Comparison of ENCODE assay signal across 8 mouse cellular contexts in genomic region chr9:123678327-123679105, GRCm38 (mm10). TPM values are rescaled to one million over a fixed set of nuclear protein-coding genes. Genes with fewer than 3 reads are reported as not detected.
A peak's percentile ranks its signal among the peaks of the same experiment; 100 is the strongest.
DNase-seq lines count a peak whose midpoint lies in the region; ATAC-seq and TF ChIP-seq lines count a peak whose summit lies in the region.

Ccr9 (plus strand) TSS chr9:123678439.
Slc6a20a (minus strand) TSS chr9:123678885.

- H3K4me3 ChIP-seq in embryonic facial prominence, embryonic 11.5 days (ENCODE audit: low read depth, low read length), result peak within 1 kb of the TSS; percentile 37
- peak within 1 kb of the TSS; percentile 51 for H3K4me3 ChIP-seq in hindbrain, embryonic 16.5 days (ENCODE audit: low read length)
- H3K4me3 ChIP-seq in liver, embryonic 11.5 days (ENCODE audit: low read depth, low read length), result peak within 1 kb of the TSS; percentile 56
- peak within 1 kb of the TSS; percentile 49 for H3K4me3 ChIP-seq in midbrain, postnatal 0 days (ENCODE audit: low read depth, low read length)

- H3K4me1 ChIP-seq in embryonic facial prominence, embryonic 11.5 days (ENCODE audit: control insufficient read depth, insufficient read depth, low read length), result 0 out of 2 replicates have a peak, but pooled peaks cover 3% of the 10 kb centered on the region
- H3K4me1 ChIP-seq in hindbrain, embryonic 16.5 days (ENCODE audit: control insufficient read depth, insufficient read depth, low read depth, low read length), result peaks cover 11% of the 10 kb centered on the region
- peaks cover 9% of the 10 kb centered on the region; the same call in 1 of the 2 replicates for H3K4me1 ChIP-seq in liver, embryonic 11.5 days (replicated peaks; ENCODE audit: control insufficient read depth, insufficient read depth, low read length)
- no peaks in the 10 kb centered on the region for H3K4me1 ChIP-seq in midbrain, postnatal 0 days (ENCODE audit: insufficient read depth, low read length)

- no peaks in the 10 kb centered on the region for H3K9me3 ChIP-seq in embryonic facial prominence, embryonic 11.5 days (replicated peaks; ENCODE audit: control insufficient read depth, low read length)
- H3K9me3 ChIP-seq in hindbrain, embryonic 16.5 days (ENCODE audit: control insufficient read depth, low read length), result no peaks in the 10 kb centered on the region
- no peaks in the 10 kb centered on the region for H3K9me3 ChIP-seq in liver, embryonic 11.5 days (ENCODE audit: control insufficient read depth, low read length)
- no peaks in the 10 kb centered on the region for H3K9me3 ChIP-seq in midbrain, postnatal 0 days (ENCODE audit: low read length)

- peaks cover 22% of the 10 kb centered on the region for H3K27me3 ChIP-seq in embryonic facial prominence, embryonic 11.5 days (ENCODE audit: control insufficient read depth, insufficient read depth, low read length)
- H3K27me3 ChIP-seq in hindbrain, embryonic 16.5 days (replicated peaks; ENCODE audit: control insufficient read depth, insufficient read depth, low read length), result peaks cover 22% of the 10 kb centered on the region
- H3K27me3 ChIP-seq in liver, embryonic 11.5 days (replicated peaks; ENCODE audit: control insufficient read depth, insufficient read depth, low read length), result peaks cover 53% of the 10 kb centered on the region
- peaks cover 12% of the 10 kb centered on the region; the same call in 1 of the 2 replicates for H3K27me3 ChIP-seq in midbrain, postnatal 0 days (ENCODE audit: insufficient read depth, low read length)

- DNase-seq in right cerebral cortex, postnatal 14 days, result peak; percentile 7
- no peak for DNase-seq in right cerebral cortex, postnatal 36 days (ENCODE audit: low spot score in 2 of 2)
- peak; percentile 13 for DNase-seq in embryonic facial prominence, embryonic 11.5 days (ENCODE audit: low spot score)
- DNase-seq in liver, embryonic 11.5 days (ENCODE audit: low spot score), result peak; percentile 56
- DNase-seq in midbrain, postnatal 0 days (ENCODE audit: low spot score), result no peak
- DNase-seq in thymus, postnatal 4 days, result peak; percentile 46
- no peak for DNase-seq in layer of hippocampus, adult 9-10 months (ENCODE audit: low spot score)

- under 1% methylated on average over 68 of the region's 73 CpGs for WGBS in embryonic facial prominence, embryonic 11.5 days
- under 1% methylated on average over 72 of the region's 73 CpGs for WGBS in hindbrain, embryonic 16.5 days
- WGBS in liver, embryonic 11.5 days, result 2% methylated on average over 73 of the region's 73 CpGs
- under 1% methylated on average over 72 of the region's 73 CpGs for WGBS in midbrain, postnatal 0 days

- no peak for TF ChIP-seq CTCF in midbrain, postnatal 0 days (IDR thresholded peaks at IDR 0.05)

- H3K36me3 ChIP-seq in embryonic facial prominence, embryonic 11.5 days (replicated peaks; ENCODE audit: control insufficient read depth, insufficient read depth, low read depth, low read length), result no peaks in the 10 kb centered on the region
- H3K36me3 ChIP-seq in hindbrain, embryonic 16.5 days (ENCODE audit: control insufficient read depth, insufficient read depth, low read length), result no peaks in the 10 kb centered on the region
- no peaks in the 10 kb centered on the region for H3K36me3 ChIP-seq in liver, embryonic 11.5 days (ENCODE audit: control insufficient read depth, insufficient read depth, low read length)
- H3K36me3 ChIP-seq in midbrain, postnatal 0 days (ENCODE audit: insufficient read depth, low read length), result no peaks in the 10 kb centered on the region

- peak within 1 kb of the TSS; percentile 25; the same call in 1 of the 2 replicates for H3K9ac ChIP-seq in embryonic facial prominence, embryonic 11.5 days (replicated peaks; ENCODE audit: low read length)
- peak within 1 kb of the TSS; percentile 57 for H3K9ac ChIP-seq in hindbrain, embryonic 16.5 days (ENCODE audit: low read depth, low read length)
- peak within 1 kb of the TSS; percentile 54 for H3K9ac ChIP-seq in liver, embryonic 11.5 days (ENCODE audit: low read depth, low read length)
- peak within 1 kb of the TSS; percentile 54 for H3K9ac ChIP-seq in midbrain, postnatal 0 days (replicated peaks; ENCODE audit: low read length, poor library complexity, severe bottlenecking)

- H3K27ac ChIP-seq in embryonic facial prominence, embryonic 11.5 days (replicated peaks; ENCODE audit: low read depth, low read length), result no peak within 1 kb of the TSS
- H3K27ac ChIP-seq in hindbrain, embryonic 16.5 days (ENCODE audit: low read depth, low read length), result no peak within 1 kb of the TSS
- no peak within 1 kb of the TSS for H3K27ac ChIP-seq in liver, embryonic 11.5 days (ENCODE audit: low read depth, low read length)
- no peak within 1 kb of the TSS; the same call in 1 of the 2 replicates for H3K27ac ChIP-seq in midbrain, postnatal 0 days (ENCODE audit: low read depth, low read length)

- peak within 1 kb of the TSS; percentile 80 for H3K4me2 ChIP-seq in embryonic facial prominence, embryonic 11.5 days (ENCODE audit: low read depth, low read length)
- peak within 1 kb of the TSS; percentile 89 for H3K4me2 ChIP-seq in hindbrain, embryonic 16.5 days (ENCODE audit: low read length)
- H3K4me2 ChIP-seq in liver, embryonic 11.5 days, result peak within 1 kb of the TSS; percentile 93
- peak within 1 kb of the TSS; percentile 84 for H3K4me2 ChIP-seq in midbrain, postnatal 0 days (ENCODE audit: low read depth, low read length, poor library complexity, severe bottlenecking)

- peak; percentile 56; the same call in 1 of the 2 replicates for ATAC-seq in embryonic facial prominence, embryonic 11.5 days (replicated peaks; ENCODE audit: insufficient number of reproducible peaks, low FRiP score, low TSS enrichment, low read depth)
- ATAC-seq in hindbrain, embryonic 16.5 days, result peak; percentile 77
- peak; percentile 81 for ATAC-seq in liver, embryonic 11.5 days (replicated peaks; ENCODE audit: low FRiP score)
- ATAC-seq in midbrain, postnatal 0 days (ENCODE audit: low FRiP score), result peak; percentile 34; the same call in 1 of the 2 replicates

RNA-seq across cellular contexts. Expression of gene Ccr9, which starts in this region (rescaled TPM):
- polyA plus RNA-seq in embryonic facial prominence, embryonic 11.5 days (2014; fragmentation: Nextera tagmentation; extraction: Ambion mirVana), result 0.14 TPM in 1 of 2 replicates, not detected in the other
- polyA plus RNA-seq in hindbrain, embryonic 16.5 days (2015; fragmentation: Nextera tagmentation; extraction: Ambion mirVana), result 0.44 and 0.46 TPM in 2 replicates
- 0.04 and 0.14 TPM in 2 replicates for polyA plus RNA-seq in liver, embryonic 11.5 days (2014; fragmentation: Nextera tagmentation; extraction: Ambion mirVana)
- 0.05 and 1.1 TPM in 2 replicates for total RNA-seq in midbrain, postnatal 0 days (2014; rRNA removed)
- polyA plus RNA-seq in midbrain, postnatal 0 days (2015; fragmentation: Nextera tagmentation; extraction: Ambion mirVana), result 0.28 and 0.48 TPM in 2 replicates

RNA-seq across cellular contexts. Expression of gene Slc6a20a, which starts in this region (rescaled TPM):
- polyA plus RNA-seq in embryonic facial prominence, embryonic 11.5 days (2014; fragmentation: Nextera tagmentation; extraction: Ambion mirVana), result 0.13 and 0.18 TPM in 2 replicates
- 16.4 and 18.7 TPM in 2 replicates for polyA plus RNA-seq in hindbrain, embryonic 16.5 days (2015; fragmentation: Nextera tagmentation; extraction: Ambion mirVana)
- 0.14 and 0.35 TPM in 2 replicates for polyA plus RNA-seq in liver, embryonic 11.5 days (2014; fragmentation: Nextera tagmentation; extraction: Ambion mirVana)
- total RNA-seq in midbrain, postnatal 0 days (2014; rRNA removed), result 54.1 and 64.9 TPM in 2 replicates
- polyA plus RNA-seq in midbrain, postnatal 0 days (2015; fragmentation: Nextera tagmentation; extraction: Ambion mirVana), result 41.8 and 52.4 TPM in 2 replicates

Comparison
In these comparisons a context has a peak if more than half of its experiments do, and no peak if none do; other contexts are left out.
1. RNA of gene Slc6a20a (polyA plus RNA-seq): 41.8 to 52.4 TPM in midbrain, postnatal 0 days and 16.4 to 18.7 TPM in hindbrain, embryonic 16.5 days; 0.14 to 0.35 TPM in liver, embryonic 11.5 days and 0.13 to 0.18 TPM in embryonic facial prominence, embryonic 11.5 days; every median in the first group is over 10 times any median in the second.
2. DNase-seq: peak in right cerebral cortex, postnatal 14 days (single experiment) and thymus, postnatal 4 days (single experiment); none in right cerebral cortex, postnatal 36 days (0 of 2), midbrain, postnatal 0 days (single experiment) and layer of hippocampus, adult 9-10 months (single experiment).
3. Peak in DNase-seq, ATAC-seq, H3K4me3 ChIP-seq, H3K9ac ChIP-seq and H3K4me2 ChIP-seq in embryonic facial prominence, embryonic 11.5 days; RNA of the genes that start here not detected or under 1 TPM.
4. Peak in DNase-seq, ATAC-seq, H3K4me3 ChIP-seq, H3K9ac ChIP-seq and H3K4me2 ChIP-seq in liver, embryonic 11.5 days; RNA of the genes that start here not detected or under 1 TPM.
5. Peak in every context shown above with its lines, with median percentiles within 50 percentile points of each other: ATAC-seq, H3K4me2 ChIP-seq, H3K4me3 ChIP-seq and H3K9ac ChIP-seq.